Mouse (Mus musculus) C3H10T1/2 (cell line): ENCODE data around the gene Lrrc71. TPM values are rescaled to one million over a fixed set of nuclear protein-coding genes. Genes with fewer than 3 reads are reported as not detected.

Experiments
- polyA plus RNA-seq, 2 experiments: library from polyadenylated mRNA; unstranded; fragments of >200 nt; fragmentation: generic; extraction: Trizol; gene quantifications; one replicate each; pipeline ENCODE4 v1.2.1; 2012; ENCODE audit warnings: missing spikeins in 2 of 2

Gene Lrrc71
- polyA plus RNA-seq, result under 1 TPM; 0.28 to 0.38 TPM

GRCm38 (mm10) chr3:87748431-87748830, at the start of gene Lrrc71:
TSS of gene Lrrc71 (minus strand) at chr3:87748625.

DNA sequence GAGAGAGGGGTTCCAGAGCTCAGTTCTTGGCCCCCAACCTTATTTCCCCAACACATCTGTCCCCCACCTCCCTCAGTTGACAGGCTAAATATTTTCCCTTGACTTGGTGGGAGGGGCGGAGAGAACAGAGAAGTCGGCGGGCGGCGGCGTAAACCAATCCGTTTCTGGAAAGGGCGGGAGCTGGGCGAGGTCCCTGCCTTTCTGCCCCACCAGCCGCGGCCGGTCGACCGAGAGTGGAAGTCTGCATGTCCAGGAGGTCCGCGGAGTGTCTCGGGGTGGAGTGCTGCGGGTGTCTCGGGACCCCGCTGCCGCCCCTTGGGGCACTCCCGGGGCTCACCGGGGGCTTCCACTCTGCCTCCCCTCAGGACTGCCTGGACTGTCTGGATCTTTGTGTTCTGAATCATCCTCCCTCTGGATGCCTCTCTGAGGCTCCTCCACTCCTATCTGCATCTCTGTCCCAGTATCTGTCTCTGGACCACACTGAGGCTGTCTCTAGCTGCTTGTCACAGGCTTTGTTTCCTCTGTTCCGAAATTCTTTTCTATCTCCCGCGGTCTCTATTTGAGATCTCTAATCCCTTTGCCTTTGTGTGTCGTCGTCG, 48.4 kb upstream of the Lrrc71 start, which contains the start of gene Insrr:
Insrr (plus strand) TSS at position 216 of the 599 bp plus-strand sequence.

DNA sequence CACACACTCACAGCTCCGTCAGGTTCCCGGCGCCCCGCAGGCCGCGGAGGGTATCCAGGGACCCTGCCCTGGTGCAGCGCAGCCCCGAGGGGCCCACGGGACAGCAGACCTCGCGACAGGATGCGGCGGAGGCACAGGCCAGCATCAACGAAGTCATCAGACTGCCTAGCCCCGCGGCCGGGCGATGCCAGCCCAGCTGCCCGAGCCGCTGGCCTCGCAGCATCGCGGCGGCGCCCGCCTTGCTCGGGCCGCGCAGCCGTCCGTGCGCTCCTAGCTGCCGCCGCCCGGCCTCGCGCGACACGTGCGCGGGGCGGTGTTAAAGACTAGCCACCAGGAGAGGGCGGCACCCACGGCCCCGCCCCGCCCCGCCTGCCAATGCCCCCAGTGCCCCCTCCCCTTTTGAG, 46.5 kb upstream of the Lrrc71 start, which contains the start of gene Ntrk1:
Ntrk1 (minus strand) TSS at position 241 of the 404 bp plus-strand sequence.

Other genes with a start within 250 kb of the Lrrc71 start
- 1 to 10 TPM in 1 of 2 experiments, under 1 TPM in 1; 0.22 to 3.2 TPM for gene Etv3, start 223.2 kb downstream of the Lrrc71 start, polyA plus RNA-seq
- 10 to 100 TPM in 1 of 2 experiments, under 1 TPM in 1; 0.95 to 10.5 TPM for gene Arhgef11, start 131.1 kb downstream of the Lrrc71 start, polyA plus RNA-seq
- not detected for gene Ntrk1, start 46.5 kb upstream of the Lrrc71 start, polyA plus RNA-seq
- gene Insrr, start 48.3 kb upstream of the Lrrc71 start, polyA plus RNA-seq, result not detected
- 10 to 100 TPM; 13.4 to 32.4 TPM for gene Pear1, start 75.7 kb upstream of the Lrrc71 start, polyA plus RNA-seq
- under 1 TPM in 1 of 2 experiments, not detected in 1; 0.01 TPM for gene Sh2d2a, start 98.1 kb upstream of the Lrrc71 start, polyA plus RNA-seq
- gene Prcc, start 137.0 kb upstream of the Lrrc71 start, polyA plus RNA-seq, result 10 to 100 TPM; 30.7 to 50.3 TPM
- gene Hdgf, start 157.7 kb upstream of the Lrrc71 start, polyA plus RNA-seq, result 100 to 1,000 TPM; 155 to 249 TPM
- 10 to 100 TPM; 55.0 to 92.7 TPM for gene Mrpl24, start 170.9 kb upstream of the Lrrc71 start, polyA plus RNA-seq
- gene Isg20l2, start 181.7 kb upstream of the Lrrc71 start, polyA plus RNA-seq, result 10 to 100 TPM in 1 of 2 experiments, 1 to 10 TPM in 1; 3.8 to 16.4 TPM
- gene Rrnad1, start 182.1 kb upstream of the Lrrc71 start, polyA plus RNA-seq, result 1 to 10 TPM; 1.3 to 9.6 TPM
- gene Crabp2, start 200.0 kb upstream of the Lrrc71 start, polyA plus RNA-seq, result 1 to 10 TPM; 1.8 to 6.7 TPM
- 1 to 10 TPM; 1.6 to 1.9 TPM for gene Nes, start 222.5 kb upstream of the Lrrc71 start, polyA plus RNA-seq